Mouse (Mus musculus) C2C12 (cell line): Measurements from ENCODE around the gene Lnpep.

ENCODE experiments used
- CTCF ChIP-seq: IDR thresholded peaks from one replicate; pipeline ENCODE4 v1.5.1; 2011; ENCODE audit not compliant: control insufficient read depth, insufficient read depth, insufficient read length
- MAX ChIP-seq: IDR thresholded peaks from one replicate; pipeline ENCODE4 v1.6.1; 2011; ENCODE audit warnings: mild to moderate bottlenecking, control low read depth
- USF1 ChIP-seq: IDR thresholded peaks from one replicate; pipeline ENCODE4 v1.6.1; 2011; ENCODE audit warnings: low read depth, mild to moderate bottlenecking, control low read depth, moderate library complexity

DNA sequence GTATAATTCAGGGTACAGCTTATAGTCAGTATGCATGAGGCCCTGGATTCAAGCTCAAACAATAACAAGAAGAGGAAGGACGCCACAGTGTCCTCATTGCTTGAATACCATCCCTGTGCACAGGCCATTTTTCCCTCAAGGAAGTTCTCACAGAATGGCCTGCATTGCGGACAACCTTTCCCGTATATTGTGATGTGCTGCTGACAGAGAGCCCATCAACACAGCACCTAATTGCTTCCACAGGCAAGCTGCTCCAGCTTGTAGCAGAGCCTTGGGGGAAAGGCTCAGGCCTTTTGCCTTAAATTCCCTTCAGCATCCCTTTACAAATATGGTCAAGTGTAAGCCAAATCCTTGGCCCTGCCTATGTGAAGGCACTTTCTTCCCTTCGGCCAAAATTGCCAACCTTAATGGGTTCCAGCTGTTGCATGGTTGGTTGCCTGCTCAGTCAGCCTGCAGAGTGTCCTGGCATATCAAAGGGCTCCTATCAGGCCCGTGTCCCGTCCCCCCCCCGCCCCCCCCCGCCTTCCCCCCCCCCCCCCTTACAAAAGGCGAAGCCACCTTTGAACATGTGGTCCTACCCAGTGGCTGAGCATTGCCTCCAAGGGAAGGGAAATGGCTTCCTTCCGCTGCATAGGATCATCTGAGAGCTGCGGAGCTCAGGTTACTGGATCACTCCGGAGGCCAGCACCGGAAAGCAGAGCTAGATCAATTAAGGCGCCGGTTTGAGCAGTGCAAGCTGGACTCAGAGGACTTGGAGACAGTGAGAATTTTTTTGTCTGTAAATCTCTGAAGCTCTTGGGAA lies 133.8 kb downstream of the Lnpep start:
- TF ChIP-seq CTCF (no peak), USF1 (no peak), MAX (no peak)
